Mouse (Mus musculus) forebrain, embryonic 16.5 days (tissue): Measurements from ENCODE around the gene Resp18. TPM values are rescaled to one million over a fixed set of nuclear protein-coding genes. Genes with fewer than 3 reads are reported as not detected.
A peak's percentile ranks its signal among the peaks of the same experiment; 100 is the strongest.
"Not testable (repeated sequence)": the region's sequence is repeated elsewhere in the genome, so short reads cannot be mapped to it uniquely, and the experiment has no call there.

ENCODE experiments used
- ATAC-seq: fragments of 200-750 bp; cut with Nextera tagmentation; 2 replicates; pipeline ENCODE4 v1.8.0; 2017; ENCODE audit warnings: mild to moderate bottlenecking, moderate library complexity
- H3K27ac ChIP-seq: fragments of 300-500 bp; sonication (generic); 2 replicates; pipeline ENCODE4 v1.5.1; 2014; ENCODE audit warnings: low read length, control low read depth
- H3K27me3 ChIP-seq: fragments of 300-500 bp; sonication (generic); replicated peaks from 2 replicates; pipeline ENCODE4 v1.6.1; 2014; ENCODE audit warnings: low read length; ENCODE audit not compliant: control insufficient read depth, insufficient read depth
- H3K36me3 ChIP-seq: fragments of 300-500 bp; sonication (generic); 2 replicates; pipeline ENCODE4 v1.6.1; 2014; ENCODE audit not compliant: control insufficient read depth, insufficient read depth
- H3K4me1 ChIP-seq: fragments of 300-500 bp; sonication (generic); replicated peaks from 2 replicates; pipeline ENCODE4 v1.6.1; 2014; ENCODE audit warnings: low read length; ENCODE audit not compliant: control insufficient read depth, insufficient read depth
- H3K4me2 ChIP-seq: fragments of 300-500 bp; sonication (generic); 2 replicates; pipeline ENCODE4 v1.6.1; 2014; ENCODE audit warnings: mild to moderate bottlenecking, low read length, control low read depth
- H3K4me3 ChIP-seq: fragments of 300-500 bp; sonication (generic); replicated peaks from 2 replicates; pipeline ENCODE4 v1.5.1; 2014; ENCODE audit warnings: mild to moderate bottlenecking, low read length, control low read depth
- H3K9ac ChIP-seq: fragments of 300-500 bp; sonication (generic); replicated peaks from 2 replicates; pipeline ENCODE4 v1.6.1; 2014; ENCODE audit warnings: low read depth, low read length, control low read depth
- H3K9me3 ChIP-seq: fragments of 300-500 bp; sonication (generic); 2 replicates; pipeline ENCODE4 v1.6.1; 2016; ENCODE audit warnings: low read length; ENCODE audit not compliant: control insufficient read depth
- WGBS: fragments of 180-500 bp; shearing (Covaris S2); extraction: QIAGEN DNeasy Blood & Tissue Kit; methylation state at CpG from one replicate; pipeline ENCODE4 v1.1.7; 2014; 5-methylcytosine and 5-hydroxymethylcytosine counted together
- polyA plus RNA-seq: library from polyadenylated mRNA; unstranded; fragments of >200 nt; fragmentation: Nextera tagmentation; extraction: Ambion mirVana; gene quantifications from 2 replicates; pipeline ENCODE4 v1.2.1, GENCODE M21; 2015

The Resp18 gene
- polyA plus RNA-seq, 1 experiment from 2014 or later: 76.1 TPM

DNA sequence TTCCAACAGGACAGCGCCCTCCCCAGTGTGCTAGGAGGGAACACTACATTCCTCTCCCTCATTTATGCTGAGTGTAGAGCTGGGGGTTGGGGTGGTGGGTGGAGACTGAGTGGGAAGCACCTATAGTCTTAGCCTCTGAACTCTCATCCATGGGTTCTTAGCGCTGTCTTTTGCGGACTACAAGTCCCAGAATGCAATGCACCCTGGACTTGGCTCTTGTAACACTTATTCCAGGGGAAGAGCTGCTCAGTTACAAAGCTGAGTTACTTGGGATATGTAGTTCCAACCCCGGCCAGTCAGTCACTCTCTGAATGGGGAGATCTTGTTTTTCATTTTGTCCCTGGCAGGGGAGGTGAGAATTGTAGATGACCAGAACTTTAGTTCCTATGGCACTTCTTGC, 33.4 kb downstream of the Resp18 start:
- WGBS: 16% methylated on average over 4 of the region's 4 CpGs
- peak; percentile 88 for ATAC-seq
- Histone ChIP-seq H3K9ac (no peak overlapping the region), H3K4me2 (no peak overlapping the region), H3K9me3 (no peaks in the 10 kb centered on the region), H3K4me3 (no peak overlapping the region), H3K27ac (no peak overlapping the region), H3K27me3 (no peaks in the 10 kb centered on the region), H3K4me1 (peaks cover 4% of the 10 kb centered on the region), H3K36me3 (peaks cover 4% of the 10 kb centered on the region)

DNA sequence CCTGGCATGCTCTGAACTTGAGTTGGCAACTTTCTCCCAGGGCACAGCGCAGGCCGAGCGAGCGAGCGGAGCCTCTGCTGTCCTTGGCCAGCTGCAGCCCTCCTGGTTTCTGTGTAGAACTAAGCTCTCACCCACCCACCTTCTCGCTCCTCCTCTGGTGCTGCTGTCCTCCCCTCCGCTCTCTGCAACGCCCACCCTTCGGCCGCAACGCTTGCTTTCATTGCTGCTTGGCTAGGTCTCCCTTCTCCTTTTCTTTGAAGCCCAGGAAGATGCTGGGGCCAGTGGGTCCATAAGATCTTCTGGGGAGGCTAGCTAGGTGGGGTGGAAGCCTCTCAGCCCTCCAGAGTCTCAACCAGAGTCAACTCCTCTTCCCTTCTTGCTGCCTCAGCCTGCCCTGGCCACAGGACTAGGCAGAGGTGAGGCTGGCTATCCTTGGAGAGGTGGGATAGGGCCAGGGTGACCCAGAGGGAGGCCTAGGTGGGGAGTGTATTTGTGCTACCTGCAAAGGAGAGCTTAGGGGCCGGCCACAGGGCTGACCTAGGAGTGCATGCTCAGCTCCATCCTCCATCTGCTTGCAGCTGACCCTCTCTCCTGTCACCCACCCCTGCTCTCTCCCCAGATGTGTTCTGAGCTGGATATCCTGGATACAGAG, 33.9 kb downstream of the Resp18 start:
- H3K4me2 ChIP-seq: no peak overlapping the region
- WGBS: 84% methylated on average over 12 of the region's 12 CpGs
- H3K27ac ChIP-seq: no peak overlapping the region
- no peaks in the 10 kb centered on the region for H3K9me3 ChIP-seq
- no peak overlapping the region for H3K4me3 ChIP-seq
- H3K9ac ChIP-seq: no peak overlapping the region
- H3K4me1 ChIP-seq: peaks cover 4% of the 10 kb centered on the region
- H3K27me3 ChIP-seq: no peaks in the 10 kb centered on the region
- no peak; the same call in 1 of the 2 replicates for ATAC-seq
- peaks cover 6% of the 10 kb centered on the region for H3K36me3 ChIP-seq

DNA sequence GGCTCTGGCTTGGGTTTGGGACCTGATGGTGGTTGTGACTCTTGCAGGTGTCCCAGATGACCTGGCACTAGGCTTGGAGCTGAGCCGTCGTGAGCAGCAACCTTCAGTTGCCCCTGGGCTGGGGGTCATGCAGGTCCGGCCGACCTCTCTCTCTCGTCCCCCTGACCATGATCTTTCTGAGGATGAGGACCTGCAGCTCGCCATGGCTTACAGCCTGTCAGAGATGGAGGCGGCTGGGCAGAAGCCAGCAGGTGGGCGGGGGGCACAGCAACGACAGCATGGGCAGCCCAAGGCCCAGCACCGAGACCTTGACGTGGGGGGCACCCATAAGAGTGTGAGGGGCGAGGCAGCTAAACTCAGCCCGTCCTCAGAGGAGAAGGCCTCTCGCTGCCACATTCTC, 34.8 kb downstream of the Resp18 start:
- Histone ChIP-seq H3K4me2 (no peak overlapping the region), H3K9ac (no peak overlapping the region), H3K4me1 (peaks cover 4% of the 10 kb centered on the region), H3K36me3 (peaks cover 6% of the 10 kb centered on the region), H3K9me3 (no peaks in the 10 kb centered on the region), H3K27me3 (no peaks in the 10 kb centered on the region), H3K4me3 (no peak overlapping the region), H3K27ac (no peak overlapping the region)
- ATAC-seq: no peak
- WGBS: 88% methylated on average over 14 of the region's 14 CpGs

DNA sequence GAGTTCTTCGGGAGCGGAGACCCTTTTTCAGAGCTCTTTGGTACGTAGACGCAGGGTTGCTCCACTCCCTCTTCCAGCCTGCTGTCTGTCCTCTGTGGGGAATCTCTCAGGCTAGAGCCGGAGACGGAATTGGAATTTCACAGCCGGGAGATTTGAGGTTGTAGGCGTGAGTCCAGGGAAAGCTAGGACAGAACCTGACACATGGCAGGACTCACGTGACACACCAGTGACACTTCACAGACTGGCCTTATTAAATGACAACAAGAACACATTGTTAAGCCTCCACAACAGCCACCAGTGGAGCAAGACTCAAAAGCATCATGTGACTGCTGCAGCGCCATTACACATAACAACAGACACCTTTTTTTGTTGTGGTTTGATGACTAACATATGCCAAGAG, 38.6 kb downstream of the Resp18 start:
- H3K27me3 ChIP-seq: no peaks in the 10 kb centered on the region
- H3K27ac ChIP-seq: no peak overlapping the region
- no peak overlapping the region for H3K4me3 ChIP-seq
- H3K4me1 ChIP-seq: peaks cover 16% of the 10 kb centered on the region
- H3K9me3 ChIP-seq: no peaks in the 10 kb centered on the region
- no peak overlapping the region for H3K9ac ChIP-seq
- peaks cover 6% of the 10 kb centered on the region for H3K36me3 ChIP-seq
- ATAC-seq: no peak
- WGBS: 79% methylated on average over 10 of the region's 10 CpGs
- no peak overlapping the region for H3K4me2 ChIP-seq

DNA sequence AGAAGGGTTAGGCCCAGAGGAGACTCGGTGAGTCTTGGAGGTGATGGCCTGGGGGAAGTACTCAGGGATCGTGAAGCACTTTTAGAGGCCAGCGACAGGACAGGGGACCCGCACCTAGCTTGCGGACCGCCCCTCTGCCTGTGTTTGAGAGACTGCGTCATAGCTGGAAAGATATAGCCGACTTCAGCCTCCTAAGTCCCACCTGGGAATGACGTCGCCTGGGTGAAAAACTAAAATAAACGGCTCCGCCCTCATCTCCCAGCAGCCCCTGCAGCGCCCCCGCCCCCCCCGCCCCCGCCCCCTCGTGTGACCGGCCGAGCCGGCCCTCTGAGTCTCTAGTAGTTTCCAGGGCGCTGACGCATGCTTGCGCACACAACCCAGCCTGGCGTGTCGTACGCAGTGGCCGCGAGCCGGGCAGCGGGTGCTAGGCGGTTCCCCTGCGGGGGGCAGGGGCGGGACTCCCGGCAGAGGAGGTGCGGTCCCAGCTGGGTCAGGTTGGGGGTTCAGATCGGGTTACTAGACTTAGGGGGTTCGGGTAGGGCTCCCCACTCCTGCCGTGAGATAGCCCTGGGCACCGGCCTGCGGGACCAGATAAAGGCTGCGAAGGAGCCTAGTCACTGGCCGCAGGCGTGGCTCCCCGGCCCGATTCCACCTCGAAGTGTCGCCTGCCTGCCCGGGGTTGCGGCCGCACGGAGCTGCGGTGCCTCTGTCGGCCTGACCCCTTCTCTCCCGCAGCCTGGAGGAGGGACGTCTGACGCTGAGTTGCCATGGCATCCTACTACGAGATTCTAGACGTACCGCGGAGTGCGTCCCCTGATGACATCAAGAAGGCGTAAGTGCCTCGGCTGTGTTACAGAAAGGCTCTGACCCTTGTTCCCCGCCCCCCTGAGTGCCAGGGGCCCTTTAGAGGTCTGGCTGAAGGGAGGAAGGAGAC, 41.8 kb downstream of the Resp18 start, which contains the start of gene Dnajb2:
Dnajb2 (plus strand) TSS at position 290 of the 934 bp plus-strand sequence.
- ATAC-seq: peak; percentile 82
- under 1% methylated on average over 63 of the region's 64 CpGs for WGBS

DNA sequence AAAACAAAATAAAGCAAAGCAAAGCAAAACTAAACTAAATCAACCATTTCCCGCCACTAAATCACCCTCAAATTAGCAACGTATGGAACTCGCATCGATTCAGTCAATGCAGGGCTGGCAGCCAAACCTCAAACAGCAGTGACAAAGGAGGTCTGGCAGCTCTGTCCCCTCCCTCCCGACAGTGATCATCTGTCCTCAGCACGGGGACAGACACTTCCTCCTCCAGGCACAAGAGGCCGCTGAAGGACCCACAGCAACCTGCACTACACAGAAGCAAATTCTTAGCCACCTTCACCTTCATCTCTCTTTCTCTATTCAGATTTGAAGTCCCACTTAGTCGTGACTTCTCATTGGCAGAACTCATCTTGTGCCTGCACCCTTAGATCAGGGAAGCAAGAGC, 43.6 kb downstream of the Resp18 start:
- no peaks in the 10 kb centered on the region for H3K9me3 ChIP-seq
- no peaks in the 10 kb centered on the region for H3K27me3 ChIP-seq
- no peak overlapping the region for H3K4me2 ChIP-seq
- no peak overlapping the region for H3K27ac ChIP-seq
- peak; percentile 65 for ATAC-seq
- no peak overlapping the region for H3K9ac ChIP-seq
- H3K4me1 ChIP-seq: peaks cover 18% of the 10 kb centered on the region
- H3K4me3 ChIP-seq: no peak overlapping the region
- no peaks in the 10 kb centered on the region for H3K36me3 ChIP-seq
- whole genome bisulfite sequencing: 1% methylated on average over 8 of the region's 8 CpGs

More for the DNA sequence above, 41.8 kb downstream of the Resp18 start, which contains the start of gene Dnajb2:
- Histone ChIP-seq H3K27ac (peak within 1 kb of the TSS; percentile 68), H3K36me3 (peaks cover 6% of the 10 kb centered on the region; the same call in 1 of the 2 replicates), H3K4me1 (peaks cover 18% of the 10 kb centered on the region), H3K27me3 (no peaks in the 10 kb centered on the region), H3K9me3 (no peaks in the 10 kb centered on the region), H3K9ac (peak within 1 kb of the TSS; percentile 92), H3K4me2 (peak within 1 kb of the TSS; percentile 84), H3K4me3 (peak within 1 kb of the TSS; percentile 76)

DNA sequence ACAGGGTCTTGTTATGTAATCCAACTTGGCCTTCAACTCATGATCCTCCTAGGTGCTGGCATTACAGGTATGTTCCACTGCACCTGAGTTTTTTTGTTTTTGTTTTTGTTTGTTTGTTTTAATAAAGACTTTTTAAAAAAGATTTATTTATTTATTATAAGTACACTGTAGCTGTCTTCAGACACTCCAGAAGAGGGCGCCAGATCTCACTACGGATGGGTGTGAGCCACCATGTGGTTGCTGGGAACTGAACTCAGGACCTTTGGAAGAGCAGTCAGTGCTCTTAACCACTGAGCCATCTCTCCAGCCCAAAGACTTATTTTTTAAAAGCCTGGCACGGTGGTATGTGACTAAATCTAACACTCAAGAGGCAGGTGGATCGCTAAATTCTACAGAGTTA, 45.7 kb downstream of the Resp18 start:
- H3K4me1 ChIP-seq: peaks cover 18% of the 10 kb centered on the region

DNA sequence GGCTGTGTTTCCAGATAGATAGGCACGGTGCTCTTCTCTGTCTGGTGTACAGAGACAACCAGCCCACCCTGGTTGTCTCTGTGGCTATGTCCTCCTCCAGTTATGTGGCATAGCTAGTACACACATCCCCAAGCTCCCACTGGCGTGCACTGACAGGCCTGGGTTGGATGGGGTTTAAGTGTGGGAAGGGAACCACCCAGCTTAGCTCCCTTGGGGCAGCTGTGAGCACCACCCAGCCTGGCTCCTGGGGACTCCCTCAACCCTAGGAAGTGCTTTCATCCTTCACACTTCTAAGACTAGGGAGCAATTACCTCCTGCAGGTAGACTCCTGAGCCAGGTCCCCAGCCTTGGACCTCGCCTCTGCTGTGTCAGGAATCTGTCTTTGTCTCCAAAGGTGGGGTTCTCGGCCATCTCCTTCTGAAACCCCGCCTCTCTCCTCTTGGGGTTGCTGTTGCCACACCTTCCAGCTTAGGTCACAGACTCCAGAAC, 46.5 kb downstream of the Resp18 start, which contains the start of gene A630095N17Rik:
A630095N17Rik (minus strand) TSS at position 439 of the 489 bp plus-strand sequence.
- WGBS: 72% methylated on average over 5 of the region's 5 CpGs

More for the DNA sequence above, 45.7 kb downstream of the Resp18 start:
- not testable (repeated sequence) for H3K4me3 ChIP-seq, H3K36me3 ChIP-seq, H3K27ac ChIP-seq, ATAC-seq, H3K27me3 ChIP-seq, H3K4me2 ChIP-seq, H3K9ac ChIP-seq, H3K9me3 ChIP-seq
- WGBS: 69% methylated on average over 4 of the region's 4 CpGs

DNA sequence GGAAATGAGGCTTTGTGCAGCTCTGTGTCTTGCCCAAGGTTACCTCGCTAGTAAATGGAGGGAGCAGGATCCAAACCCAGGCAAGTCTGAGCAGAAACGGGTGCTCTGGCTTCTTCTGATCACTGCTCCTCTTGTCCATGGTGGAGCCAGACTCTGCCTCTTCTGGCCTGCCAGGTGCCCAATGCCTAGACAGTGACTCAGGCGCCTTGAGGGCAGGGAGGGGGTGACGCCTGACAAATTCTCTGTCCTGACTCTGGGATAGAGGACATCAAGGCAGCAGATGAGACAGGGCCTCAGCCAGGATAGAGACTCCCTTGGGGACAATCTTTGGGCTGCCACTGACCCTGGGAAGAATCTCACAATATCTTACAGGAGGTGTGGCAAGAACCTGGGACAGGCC, 47.0 kb downstream of the Resp18 start:
- Histone ChIP-seq H3K36me3 (no peaks in the 10 kb centered on the region), H3K27ac (no peak overlapping the region), H3K9me3 (no peaks in the 10 kb centered on the region), H3K27me3 (no peaks in the 10 kb centered on the region), H3K4me1 (peaks cover 10% of the 10 kb centered on the region), H3K9ac (no peak overlapping the region), H3K4me2 (no peak overlapping the region), H3K4me3 (no peak overlapping the region)
- WGBS: 81% methylated on average over 4 of the region's 4 CpGs
- no peak for ATAC-seq

More for the DNA sequence above, 46.5 kb downstream of the Resp18 start, which contains the start of gene A630095N17Rik:
- H3K4me2 ChIP-seq: no peak within 1 kb of the TSS
- no peak within 1 kb of the TSS for H3K4me3 ChIP-seq
- H3K27ac ChIP-seq: no peak within 1 kb of the TSS
- H3K9ac ChIP-seq: no peak within 1 kb of the TSS
- no peak for ATAC-seq
- no peaks in the 10 kb centered on the region for H3K27me3 ChIP-seq
- no peaks in the 10 kb centered on the region for H3K36me3 ChIP-seq
- no peaks in the 10 kb centered on the region for H3K9me3 ChIP-seq
- peaks cover 11% of the 10 kb centered on the region for H3K4me1 ChIP-seq
